Mouse (Mus musculus): Measurements from ENCODE around the gene Cfap46.
A peak's percentile ranks its signal among the peaks of the same experiment; 100 is the strongest.

Gene Cfap46

DNA sequence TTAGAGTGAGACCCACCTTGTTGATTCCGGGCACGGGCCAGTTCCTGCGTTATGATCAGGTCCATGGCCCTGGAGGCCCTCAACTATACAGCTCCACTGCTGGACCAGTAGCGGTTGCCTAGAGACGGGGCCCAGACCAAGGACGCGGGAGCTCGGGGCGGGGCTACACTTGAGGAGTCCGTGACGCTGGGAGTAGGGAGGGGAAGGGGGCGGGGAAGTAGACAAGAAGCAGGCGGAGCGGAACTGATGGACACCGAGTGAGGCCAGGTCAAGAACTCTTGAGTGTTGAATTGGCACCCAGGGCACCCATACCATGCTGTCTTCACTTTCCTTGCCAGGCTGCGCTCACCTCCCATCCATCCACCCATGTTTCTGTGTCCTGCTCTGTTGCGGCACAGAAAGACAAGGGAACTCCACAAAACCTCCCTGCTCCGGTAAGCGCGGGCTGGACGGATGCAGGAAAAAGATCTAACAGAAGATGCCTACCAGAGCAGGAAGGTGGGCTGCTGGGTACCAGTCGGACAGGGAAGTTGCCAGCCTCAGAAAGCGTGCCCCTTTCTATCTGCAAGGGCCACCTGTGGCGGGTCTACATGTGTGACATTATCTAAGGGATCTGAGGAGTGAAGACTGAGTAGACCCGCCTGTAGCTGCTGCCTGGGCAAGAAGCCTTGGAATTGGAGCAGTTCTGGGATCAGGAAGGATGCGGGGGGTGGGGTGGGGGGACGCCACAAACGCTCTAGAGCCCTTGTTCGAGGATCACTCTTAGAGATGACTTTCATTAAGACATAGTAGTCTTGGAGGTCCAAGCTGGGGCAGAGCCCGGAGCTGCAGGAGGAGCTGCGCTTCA lies at the start of gene Cfap46:
Cfap46 (minus strand) TSS at position 112 of the 847 bp plus-strand sequence.
- peak; percentile 93 for DNase-seq (ENCODE audit: low read depth, low spot score)

GRCm38 (mm10) chr7:139731276-139731696 lies 47.7 kb upstream of the Cfap46 start:
- peak; percentile 8 for DNase-seq (ENCODE audit: low read depth, low spot score)

DNA sequence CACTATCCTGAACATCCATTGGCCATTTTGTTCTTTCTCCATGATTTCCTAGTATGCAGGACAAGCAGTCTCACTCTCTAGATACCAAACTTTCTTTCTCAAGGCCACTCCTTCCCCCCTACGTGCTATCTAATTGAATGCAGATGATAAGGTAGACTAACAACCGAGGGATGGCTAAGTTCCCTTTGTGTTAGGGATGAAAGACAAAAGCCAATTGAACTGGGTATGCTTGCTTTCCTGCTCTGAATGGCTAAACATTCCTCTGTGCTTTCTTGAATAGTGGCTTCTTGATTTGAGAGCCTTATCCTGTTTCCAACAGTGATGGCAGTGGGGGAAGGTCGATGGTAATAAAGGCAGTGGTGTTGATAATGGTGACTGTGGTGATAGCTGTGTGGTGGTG lies 43.5 kb upstream of the Cfap46 start:
- DNase-seq (ENCODE audit: low read depth, low spot score) = peak; percentile 97

DNA sequence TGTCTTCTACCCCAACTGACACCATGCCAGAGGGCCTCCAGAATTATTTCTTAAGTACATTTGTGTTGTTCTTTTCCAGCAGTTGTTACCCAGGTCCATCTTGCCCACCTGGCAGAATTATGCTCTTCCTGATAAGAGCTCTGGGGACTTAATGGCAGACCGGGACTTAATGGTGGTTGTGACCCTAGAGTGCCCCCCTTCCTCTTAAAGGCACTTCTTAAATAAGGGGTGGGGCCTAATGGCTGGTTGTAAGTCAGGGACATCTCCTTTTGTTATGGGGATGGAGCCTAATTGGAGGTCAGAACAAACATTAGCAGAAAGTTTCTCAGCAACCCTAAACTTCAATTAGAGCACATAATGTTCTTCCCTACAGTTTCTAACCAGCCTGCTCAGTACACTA lies 42.0 kb upstream of the Cfap46 start:
- peak; percentile 75 for DNase-seq (ENCODE audit: low read depth, low spot score)

DNA sequence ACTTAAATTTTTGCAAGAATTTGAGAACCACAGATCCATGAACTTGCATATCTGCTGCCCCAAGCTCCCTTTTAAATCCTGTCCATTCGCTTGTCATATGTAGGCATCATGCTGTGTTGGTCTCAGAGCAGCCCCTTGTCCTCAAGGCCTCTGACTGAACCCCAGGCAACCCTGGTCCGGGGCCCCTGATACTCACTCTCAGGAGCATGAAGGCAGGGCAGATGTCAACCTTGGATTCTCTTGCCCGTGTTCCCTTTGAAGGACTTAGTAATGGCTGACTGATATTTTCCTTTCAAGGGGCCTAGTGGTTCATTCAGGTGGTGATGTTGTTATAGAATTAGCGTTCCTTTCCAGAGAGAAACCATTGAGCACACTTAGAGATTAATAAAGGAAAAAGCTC lies 40.4 kb upstream of the Cfap46 start:
- DNase-seq (ENCODE audit: low read depth, low spot score) = no peak

DNA sequence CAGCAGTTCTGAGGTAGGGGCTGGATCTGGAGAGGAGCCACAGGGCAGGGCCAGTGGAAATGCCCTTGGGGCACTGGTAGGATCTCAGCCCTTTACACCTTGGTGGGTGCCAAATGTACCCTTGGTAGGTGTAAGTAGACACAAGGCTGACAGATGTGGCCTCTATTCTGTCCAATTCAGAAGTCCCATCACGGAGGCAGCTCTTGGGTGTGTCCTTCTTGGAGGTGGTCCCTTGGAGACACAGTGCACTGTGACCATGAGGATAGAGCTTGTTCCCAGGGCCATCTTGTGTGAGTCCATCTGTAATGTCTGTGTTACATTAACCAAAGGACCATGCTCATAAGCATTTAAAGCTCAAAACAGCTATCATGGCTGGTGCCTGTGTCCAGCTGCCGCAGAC lies 37.6 kb upstream of the Cfap46 start:
- DNase-seq (ENCODE audit: low read depth, low spot score) = peak; percentile 67

GRCm38 (mm10) chr7:139717781-139718180 lies 34.2 kb upstream of the Cfap46 start:
- peak; percentile 71 for DNase-seq (ENCODE audit: low read depth, low spot score)

GRCm38 (mm10) chr7:139711821-139712220 lies 28.2 kb upstream of the Cfap46 start:
- DNase-seq (ENCODE audit: low read depth, low spot score) = peak; percentile 19

DNA sequence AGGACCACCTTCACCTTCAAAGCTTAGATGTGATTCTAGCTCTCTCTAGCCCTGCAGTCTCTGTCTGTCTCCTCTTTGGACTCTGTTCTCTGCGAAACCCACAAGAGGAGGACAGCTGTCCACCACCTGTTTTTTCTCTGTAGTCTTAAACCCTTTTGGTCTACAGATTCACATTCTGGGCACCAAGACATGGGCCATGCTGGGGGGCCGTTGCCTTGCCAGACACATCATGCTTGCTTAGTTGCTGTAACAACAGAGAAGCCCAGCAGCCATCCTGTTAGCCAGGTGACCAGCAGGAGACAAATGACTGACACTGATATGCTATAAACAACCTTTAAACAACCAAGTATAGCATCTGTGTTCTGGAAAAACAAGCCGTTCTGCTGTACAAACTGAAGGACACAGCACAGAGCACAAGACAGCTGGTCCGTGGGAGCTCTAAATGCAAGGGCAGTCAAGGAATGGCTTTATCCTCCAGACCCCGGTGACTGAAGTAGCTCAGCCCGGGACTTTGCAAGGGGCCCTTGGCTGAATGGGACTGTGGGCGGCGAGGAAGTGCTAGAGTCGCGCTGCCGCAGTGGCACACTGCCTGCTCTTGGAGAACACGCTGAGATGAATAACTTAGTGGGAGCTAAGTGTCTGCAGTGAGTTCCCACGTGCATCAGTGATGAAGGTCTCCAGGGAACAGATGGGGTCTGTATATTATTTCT lies 22.9 kb upstream of the Cfap46 start:
- no peak for DNase-seq (ENCODE audit: low read depth, low spot score)

GRCm38 (mm10) chr7:139705781-139706180 lies 22.2 kb upstream of the Cfap46 start:
- no peak for DNase-seq (ENCODE audit: low read depth, low spot score)

GRCm38 (mm10) chr7:139705081-139705480 lies 21.5 kb upstream of the Cfap46 start:
- no peak for DNase-seq (ENCODE audit: low read depth, low spot score)

GRCm38 (mm10) chr7:139703826-139704199 lies 20.2 kb upstream of the Cfap46 start:
- DNase-seq (ENCODE audit: low read depth, low spot score) = peak; percentile 8

DNA sequence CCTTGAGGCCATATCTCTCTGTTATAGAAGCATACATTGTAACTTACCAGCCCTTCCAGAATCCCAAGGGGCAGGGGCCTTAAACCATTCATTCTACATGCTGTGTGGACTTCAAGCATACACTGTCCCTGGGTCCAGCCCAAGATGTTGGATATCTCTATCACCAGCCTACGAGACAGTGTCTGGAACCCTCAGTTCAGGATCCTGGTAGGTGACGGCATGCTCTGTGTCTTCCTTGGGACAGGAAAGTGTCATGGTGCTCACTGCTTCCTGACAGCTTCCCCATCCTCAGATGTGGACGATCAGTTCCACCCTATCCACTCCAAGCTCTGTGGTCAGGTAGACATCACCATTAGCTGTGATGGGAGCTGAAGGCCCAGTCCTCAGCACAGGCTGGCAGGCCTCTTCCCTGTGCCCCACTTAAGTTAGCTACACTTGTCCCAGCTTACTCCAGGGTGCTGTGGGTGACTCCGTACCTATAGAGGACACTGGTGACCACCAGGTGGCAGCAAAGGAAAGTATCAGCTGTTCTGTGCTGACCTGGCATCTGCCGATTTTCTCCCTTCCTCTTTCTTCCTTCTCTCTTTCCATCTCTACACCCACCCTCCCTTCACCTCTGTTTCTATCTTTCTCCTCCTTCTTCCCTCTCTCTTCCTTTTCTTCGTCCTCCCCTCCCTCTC lies 19.7 kb upstream of the Cfap46 start:
- peak; percentile 77 for DNase-seq (ENCODE audit: low read depth, low spot score)

- no peak for DNase-seq (ENCODE audit: low read depth, low spot score)
Observed at GRCm38 (mm10) chr7:139701651-139702301, 18.2 kb upstream of the Cfap46 start.

GRCm38 (mm10) chr7:139692641-139693294 lies 9.2 kb upstream of the Cfap46 start:
- no peak for DNase-seq (ENCODE audit: low read depth, low spot score)

DNA sequence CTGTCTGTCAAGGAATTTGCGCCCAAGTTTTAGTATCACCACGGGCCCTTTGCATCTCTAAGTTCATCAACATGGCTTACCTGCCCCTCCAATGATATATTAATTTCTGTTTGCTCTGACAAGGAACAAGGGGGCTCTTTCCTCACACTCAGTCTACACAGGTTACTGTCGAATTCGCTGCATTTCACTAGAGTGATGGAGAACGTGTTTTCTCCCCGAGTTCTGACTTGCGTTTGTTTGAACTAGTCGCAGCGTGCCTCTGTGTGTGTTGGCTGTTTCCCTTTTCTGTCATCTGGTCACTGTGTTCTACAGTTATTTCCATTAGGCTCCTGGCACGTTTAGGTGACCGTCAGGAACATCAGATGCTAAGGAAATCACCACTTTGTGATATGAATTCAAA lies 8.6 kb upstream of the Cfap46 start:
- DNase-seq (ENCODE audit: low read depth, low spot score) = no peak

- no peak for DNase-seq (ENCODE audit: low read depth, low spot score)
Observed at GRCm38 (mm10) chr7:139685336-139685735, 1.7 kb upstream of the Cfap46 start.

DNA sequence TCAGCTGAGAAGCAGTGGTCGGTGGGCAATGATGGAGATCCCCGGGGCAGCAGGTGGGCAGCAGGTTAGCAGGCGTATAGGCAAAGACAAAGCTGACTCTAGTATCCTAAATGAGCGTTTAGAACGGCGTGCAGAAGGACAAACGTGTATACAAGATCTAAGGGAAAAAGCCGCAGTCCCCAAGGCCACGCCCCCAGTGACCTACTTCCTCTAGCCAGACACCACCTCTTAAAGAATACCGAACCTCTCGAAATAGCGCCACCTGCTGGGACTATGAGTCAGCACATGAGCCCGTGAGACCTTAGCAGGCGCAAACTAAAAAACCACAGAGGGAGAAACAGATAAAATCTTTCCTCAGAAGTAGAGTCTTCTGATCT lies 924 bp upstream of the Cfap46 start:
- peak; percentile 96 for DNase-seq (ENCODE audit: low read depth, low spot score)

DNA sequence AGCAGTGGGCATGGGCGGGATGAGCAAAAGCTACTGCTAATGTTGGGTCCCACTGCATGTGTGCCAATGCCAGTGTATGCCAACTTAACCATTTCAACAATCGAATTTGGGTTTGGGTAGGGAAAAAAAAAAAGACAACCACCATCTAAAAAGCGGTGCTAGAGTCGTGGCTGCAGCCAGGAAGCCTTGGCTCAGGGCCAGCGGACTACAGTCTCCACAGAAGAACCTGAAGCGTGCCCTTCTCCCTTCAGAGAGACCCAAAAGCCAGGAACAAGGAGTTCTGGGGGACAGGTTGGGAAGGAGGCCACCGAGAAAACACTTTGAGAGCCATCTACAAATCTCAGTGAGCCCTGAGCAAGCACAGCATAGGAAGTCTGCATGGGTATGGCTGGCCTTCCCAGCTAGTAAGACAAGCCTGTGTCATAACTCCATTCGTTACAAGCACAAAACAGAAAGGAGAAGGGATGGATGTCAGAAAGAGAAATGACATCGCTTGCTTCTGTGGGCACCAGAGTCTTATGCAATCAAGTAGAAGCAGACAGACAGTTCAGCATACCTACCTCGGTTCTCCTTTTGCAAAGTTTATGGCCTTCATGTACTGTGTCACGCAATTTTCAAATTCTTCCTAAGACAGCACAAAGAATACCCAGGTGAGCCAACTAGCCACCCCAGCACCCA lies 1.6 kb downstream of the Cfap46 start:
- DNase-seq (ENCODE audit: low read depth, low spot score) = no peak

DNA sequence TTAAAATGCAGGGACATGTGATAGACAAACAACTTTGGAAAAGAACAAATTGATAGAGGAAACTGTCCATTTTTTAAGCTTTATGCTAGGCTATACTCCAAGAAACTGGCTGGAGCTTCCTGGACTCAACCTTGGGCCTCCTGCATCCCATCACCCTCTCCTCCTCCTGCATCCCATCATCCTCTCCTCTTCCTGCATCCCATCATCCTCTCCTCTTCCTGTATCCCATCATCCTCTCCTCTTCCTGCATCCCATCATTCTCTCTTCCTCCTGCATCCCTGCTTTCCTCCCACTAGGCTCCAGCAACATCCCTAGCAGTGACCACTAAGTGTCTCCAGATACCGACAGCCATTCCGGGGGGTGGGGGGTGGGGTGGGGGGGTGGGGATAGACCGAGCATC lies 7.2 kb downstream of the Cfap46 start:
- no peak for DNase-seq (ENCODE audit: low read depth, low spot score)

DNA sequence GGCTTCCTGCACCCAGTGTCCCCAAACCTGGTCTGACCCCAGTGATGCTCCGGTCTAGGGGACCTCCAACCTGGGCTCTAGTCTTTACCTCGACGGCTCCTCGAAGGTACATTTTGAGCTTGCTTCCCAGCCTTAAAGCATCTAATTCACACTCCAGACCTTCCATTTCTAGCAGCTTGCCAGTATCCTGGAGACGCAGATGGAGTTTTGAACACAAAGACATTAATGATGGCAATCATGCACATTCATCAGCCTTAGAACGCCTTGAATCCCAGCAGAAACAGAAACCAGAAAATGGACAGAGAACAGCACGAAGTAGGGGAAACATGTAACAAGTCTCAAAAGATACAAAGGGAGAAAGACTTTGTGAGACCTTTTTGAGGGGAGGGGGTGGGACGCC lies 16.7 kb downstream of the Cfap46 start:
- DNase-seq (ENCODE audit: low read depth, low spot score) = no peak
